Mouse (Mus musculus) kidney, postnatal 10 days (tissue): Measurements from ENCODE around the gene S100a10.
A peak's percentile ranks its signal among the peaks of the same experiment; 100 is the strongest.

Experiments
- DNase-seq: peaks from one replicate; pipeline ENCODE4 v3.0.0; 2021; ENCODE audit warnings: mixed read lengths

The S100a10 gene

DNA sequence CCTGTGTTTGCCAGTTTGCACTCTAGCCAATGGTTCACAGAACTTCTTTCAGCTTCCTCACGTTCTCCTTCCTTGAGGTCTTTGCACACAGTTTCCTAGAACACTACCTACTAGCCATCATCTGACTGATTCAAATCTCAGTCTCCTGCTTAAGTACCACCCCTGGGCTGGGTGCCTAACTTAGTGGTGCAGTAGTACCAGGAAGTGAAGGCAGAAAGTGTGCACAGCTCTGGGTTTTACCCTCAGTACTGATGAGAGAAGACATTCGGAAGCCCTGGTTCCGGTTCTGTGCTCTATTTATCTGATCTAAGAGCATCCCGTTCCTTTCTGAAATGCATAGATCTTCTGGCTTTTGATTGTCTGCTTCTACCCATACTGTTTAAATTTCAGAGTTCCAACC lies 26.8 kb downstream of the S100a10 start:
- no peak for DNase-seq

DNA sequence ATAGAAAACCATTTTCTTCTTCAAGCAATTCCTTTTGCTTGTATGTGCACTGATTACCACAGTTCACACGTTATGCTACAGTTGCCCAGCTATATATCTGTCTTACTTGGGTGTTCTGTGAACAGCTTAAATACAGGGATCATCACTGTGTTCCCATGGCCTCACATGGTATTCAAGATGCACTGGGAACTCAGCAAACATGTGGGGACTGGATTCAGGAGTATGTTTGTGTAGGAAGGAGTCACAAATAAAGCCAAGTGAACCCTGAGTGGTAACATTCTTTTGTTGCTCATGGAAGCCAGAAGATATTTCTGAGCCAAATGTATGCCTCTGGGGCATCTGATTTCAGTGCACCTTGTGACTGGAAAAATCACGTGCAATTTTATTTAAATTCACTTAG lies 28.2 kb downstream of the S100a10 start:
- no peak for DNase-seq

DNA sequence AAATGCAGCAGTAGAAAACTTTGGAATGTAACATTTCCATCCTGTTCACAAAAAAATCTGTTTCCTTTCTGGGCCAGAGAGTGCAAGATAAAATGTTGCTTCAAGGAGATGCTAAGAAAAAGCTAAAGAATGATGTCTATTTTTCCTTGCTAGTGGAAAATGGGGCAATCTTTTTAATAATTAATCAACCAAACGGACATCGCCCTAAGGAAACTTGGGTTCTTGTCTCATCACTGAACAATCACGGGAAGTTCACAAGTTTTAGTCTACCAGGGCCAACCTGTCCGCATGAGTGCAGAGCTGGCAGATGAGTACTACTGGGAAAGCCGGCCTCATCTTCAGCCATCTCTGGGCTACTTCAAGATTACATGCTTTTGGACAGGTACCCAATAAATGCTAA lies 34.7 kb downstream of the S100a10 start:
- DNase-seq: peak; percentile 51

DNA sequence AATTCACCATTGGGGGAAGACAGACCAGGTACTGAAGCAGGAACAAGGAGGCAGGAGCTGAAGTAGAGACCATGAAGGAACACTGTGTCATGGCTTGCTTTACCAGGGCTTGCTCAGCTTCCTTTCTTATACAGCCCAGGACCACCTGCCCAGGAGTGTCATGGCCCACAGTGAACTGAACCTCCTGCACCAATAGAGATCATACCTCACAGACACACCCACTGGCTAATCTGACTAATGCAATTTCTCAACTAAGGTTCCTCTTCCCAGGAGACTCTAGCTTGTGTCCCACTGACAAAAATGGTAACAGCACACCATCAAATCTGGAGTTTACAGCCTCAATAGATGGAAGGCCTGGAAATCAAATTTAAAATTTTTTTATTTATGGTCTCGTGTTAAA lies 35.4 kb downstream of the S100a10 start:
- no peak for DNase-seq

DNA sequence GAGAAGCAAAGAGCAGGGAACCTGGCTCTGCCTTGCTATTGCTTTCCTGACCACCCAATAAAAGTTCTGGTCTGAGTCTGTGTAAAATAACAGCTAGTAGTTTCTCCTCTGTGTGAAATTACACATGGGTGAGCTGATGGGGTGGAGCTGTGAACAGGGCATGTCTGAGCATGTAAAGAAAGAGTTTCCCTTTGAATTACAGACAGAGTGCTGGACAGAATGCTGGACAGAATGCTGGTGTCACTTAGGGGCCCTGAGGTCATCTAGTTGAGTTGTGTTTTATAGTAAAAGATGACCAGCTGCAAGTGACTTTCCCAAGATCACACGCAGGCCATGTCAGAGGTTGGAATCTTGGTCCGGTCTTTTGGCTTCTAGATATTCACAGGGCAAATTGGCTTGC lies 37.2 kb downstream of the S100a10 start:
- no peak for DNase-seq

DNA sequence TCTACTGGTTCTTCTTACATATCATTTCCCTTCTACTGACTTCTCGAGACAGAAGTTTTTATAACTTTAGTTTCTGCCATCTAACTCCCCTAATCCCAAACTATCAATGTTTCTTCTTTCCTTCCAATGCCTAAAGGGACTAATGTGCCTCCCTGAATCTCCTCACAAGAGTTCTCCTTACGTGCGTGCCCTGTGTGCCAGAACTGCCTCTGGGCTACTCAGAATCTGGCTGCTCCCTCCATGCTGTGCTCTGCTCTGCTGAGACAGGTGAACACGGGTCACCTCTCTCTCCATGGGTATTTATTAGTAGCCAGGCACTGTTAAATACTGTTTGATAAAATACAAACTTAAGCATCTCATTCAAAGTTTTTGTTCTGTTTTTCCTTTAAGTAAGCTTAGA lies 38.1 kb downstream of the S100a10 start:
- no peak for DNase-seq

DNA sequence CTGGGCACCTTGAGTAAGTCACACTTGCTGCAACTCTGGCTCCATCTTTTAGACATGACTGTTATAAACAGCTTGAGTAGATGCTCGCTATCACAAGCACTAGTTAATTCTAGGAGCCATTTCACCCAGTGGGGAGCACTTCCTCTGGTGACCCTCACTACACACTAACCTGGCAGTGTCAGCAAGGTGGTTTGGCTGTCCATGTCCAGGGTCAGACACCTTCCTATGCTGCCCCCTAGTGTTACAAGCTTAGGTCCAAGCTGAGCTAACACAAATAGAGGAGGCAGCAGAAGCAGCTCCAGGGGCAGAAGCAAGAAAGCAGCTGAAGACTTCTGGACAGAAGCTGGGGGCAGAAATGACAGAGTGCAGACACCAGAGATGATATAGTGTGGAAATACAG lies 38.6 kb downstream of the S100a10 start:
- DNase-seq: peak; percentile 72

DNA sequence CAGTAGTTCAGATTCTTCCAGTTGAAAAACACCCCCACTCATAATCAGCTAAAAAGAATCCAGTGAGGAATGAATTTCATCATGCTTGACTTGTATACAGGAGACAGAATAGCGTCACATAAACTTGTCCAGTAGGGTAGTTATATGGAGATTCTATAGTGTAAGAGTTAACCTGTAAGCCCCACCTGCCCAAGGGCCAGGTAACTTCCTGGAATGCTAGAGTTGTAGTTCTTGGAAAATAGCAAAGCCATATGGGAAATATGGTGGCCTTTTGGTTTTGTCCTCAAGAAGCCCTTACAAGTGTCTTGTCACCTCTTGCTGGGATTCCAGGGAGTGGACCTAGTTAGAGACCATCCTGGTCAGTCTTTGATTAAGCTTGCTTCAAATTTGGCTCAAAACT lies 41.8 kb downstream of the S100a10 start:
- DNase-seq: no peak

DNA sequence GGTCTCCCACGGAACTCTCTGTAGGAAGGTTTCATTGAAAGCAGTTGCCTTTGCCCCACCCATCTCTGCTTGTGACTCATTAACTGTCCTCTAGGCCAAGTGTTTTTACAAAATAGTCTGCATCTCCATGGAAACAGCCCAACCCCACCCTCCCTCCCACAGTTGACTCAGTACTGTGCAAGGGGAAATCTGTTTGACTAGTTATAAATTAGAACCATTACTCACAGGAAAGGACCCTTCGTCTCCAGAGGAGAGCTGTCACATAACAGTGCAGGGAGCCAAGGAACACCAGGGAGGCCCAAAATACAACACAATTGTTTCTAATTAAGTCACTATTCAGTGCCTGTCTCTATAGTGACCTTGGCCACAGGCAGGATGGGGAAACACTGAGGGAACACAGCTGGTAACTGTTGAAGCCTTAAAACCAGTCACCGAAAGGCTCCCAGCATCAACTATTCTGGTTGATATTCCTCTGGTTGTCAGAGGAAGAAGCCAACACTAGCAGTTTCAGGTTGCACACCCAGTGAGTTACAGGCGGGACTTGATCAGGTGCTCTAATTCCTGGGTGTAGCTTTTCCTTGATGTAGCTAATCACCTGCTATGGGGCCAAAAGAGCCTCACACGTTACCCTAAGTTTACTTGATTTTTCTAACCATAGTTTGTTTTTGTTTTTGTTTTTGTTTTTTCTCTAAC lies 42.5 kb downstream of the S100a10 start:
- peak; percentile 80 for DNase-seq

DNA sequence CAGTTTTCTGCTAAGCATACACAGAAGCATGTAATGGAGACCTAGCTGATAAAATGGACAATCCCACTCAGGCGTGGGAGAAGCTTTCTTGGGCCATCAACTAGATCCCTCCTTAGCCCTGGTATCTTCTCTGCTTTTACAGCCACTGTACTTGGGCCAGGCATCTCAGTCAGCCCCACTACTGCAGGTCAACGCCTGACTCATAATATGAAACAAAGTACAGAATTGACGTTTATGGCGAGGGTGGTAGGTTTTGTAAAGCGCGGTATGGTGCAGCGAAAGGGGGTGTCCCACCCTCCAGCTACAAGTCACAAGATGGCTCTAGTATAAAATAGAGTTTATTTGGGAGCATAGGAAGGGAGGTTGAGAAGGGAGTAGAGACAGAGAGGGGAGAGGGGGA lies 43.1 kb downstream of the S100a10 start:
- DNase-seq: no peak

DNA sequence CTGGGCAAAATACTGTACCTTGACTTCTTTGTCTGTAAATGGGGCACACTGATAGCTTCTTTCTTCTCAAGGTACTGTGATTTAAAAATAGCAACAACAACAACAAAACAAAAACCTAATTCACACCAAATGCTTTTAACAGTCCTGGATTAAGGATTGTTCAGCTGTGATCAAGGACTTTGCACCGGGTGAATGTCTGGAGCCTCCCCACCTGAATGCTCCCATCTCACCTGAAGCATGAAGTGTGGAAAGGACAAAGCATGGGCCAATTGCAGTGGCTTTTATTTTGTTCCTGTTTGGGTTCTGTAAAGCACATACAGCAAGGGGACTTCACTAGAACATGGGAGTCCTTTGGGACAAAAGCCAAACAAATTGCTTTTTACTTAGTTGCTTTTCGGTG lies 45.3 kb downstream of the S100a10 start:
- no peak for DNase-seq

DNA sequence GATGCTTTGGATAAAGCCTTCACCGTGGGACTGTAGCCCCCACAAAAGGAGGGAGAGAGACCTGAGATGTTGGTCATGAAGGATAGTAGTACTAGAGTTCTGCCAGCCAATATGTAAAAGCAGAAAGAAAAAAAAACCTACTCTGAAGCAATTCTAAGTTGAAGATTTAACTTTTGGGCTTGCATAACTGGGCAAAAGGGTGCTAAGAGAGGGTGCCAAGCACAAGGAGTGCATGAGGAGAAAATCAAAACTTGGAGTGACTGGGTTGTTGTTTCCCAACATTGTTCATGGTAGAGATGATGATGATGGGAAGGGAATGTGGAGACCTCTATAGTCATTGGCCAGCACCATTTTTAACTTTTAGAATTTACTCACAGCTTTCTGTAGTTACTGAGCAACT lies 47.0 kb downstream of the S100a10 start:
- no peak for DNase-seq

DNA sequence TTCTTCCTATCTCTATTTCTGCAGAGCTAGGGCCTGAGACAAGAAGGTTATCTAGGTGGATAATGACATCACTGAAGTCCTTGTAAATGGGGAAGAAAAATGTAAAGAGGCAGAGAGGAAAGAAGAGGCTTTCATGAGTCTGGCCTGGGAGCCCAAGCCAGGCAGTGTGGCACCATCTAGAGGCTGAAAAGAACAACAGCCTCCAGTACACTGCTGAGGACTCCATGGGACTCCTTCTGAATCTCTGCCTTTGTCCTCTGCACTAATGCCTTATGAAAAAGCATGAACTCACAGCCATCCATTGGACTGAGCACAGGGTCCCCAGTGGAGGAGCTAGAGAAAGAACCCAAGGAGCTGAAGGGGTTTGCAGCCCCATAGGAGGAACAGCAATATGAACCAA lies 54.1 kb downstream of the S100a10 start:
- DNase-seq: peak; percentile 58
